Mouse (Mus musculus) right cerebral cortex, postnatal 4 days (tissue): ENCODE measurements around the gene H2-D1.
"Not testable (repeated sequence)": the region's sequence is repeated elsewhere in the genome, so short reads cannot be mapped to it uniquely, and the experiment has no call there.

Experiments
- DNase-seq: peaks from one replicate; pipeline ENCODE4 v3.0.0-alpha.2; 2022

The H2-D1 gene

DNA sequence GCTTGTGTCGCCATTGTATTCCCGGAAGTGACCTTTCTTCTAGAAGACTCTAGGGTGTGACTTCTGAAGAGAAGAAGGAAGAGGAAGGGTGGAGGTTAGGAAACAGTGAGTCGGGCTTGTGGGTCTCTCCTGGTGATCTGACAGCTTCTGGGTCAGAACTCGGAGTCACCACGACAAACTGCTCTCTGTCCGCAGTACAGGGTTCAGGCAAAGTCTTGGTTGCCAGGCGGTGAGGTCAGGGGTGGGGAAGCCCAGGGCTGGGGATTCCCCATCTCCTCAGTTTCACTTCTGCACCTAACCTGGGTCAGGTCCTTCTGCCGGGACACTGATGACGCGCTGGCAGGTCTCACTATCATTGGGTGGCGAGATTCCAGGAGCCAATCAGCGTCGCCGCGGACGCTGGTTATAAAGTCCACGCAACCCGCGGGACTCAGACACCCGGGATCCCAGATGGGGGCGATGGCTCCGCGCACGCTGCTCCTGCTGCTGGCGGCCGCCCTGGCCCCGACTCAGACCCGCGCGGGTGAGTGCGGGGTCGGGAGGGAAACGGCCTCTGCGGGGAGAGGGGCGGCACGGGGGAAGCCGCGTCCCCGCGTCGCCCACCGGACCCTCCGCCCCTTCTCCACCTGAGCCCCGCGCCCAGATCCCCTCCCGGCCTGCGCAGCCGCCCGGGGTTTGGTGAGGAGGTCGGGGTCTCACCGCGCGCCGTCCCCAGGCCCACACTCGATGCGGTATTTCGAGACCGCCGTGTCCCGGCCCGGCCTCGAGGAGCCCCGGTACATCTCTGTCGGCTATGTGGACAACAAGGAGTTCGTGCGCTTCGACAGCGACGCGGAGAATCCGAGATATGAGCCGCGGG lies at the start of gene H2-D1:
Gene H2-D1, plus strand, starts transcription at position 67 of the 859 bp plus-strand sequence.
- DNase-seq: peak; percentile 98

DNA sequence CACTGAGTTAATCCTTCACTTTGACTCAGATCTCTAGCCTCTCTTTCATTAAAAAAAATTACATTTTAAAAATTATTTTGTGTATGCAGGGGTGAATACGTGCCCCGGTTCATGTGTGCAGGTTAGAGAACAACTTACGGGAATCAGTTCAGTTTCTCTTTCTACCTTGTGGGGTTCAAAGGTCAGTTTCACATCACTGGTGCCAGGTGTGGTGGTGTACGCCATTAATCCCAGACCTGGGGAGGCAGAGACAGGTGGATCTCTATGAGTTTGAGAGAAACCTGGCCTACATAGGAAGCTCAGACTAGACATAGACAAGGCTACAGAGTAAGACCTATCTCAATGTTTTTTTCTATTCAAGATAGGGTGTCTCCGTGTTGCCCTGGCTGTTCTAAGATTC lies 49.5 kb upstream of the H2-D1 start:
- no peak for DNase-seq

DNA sequence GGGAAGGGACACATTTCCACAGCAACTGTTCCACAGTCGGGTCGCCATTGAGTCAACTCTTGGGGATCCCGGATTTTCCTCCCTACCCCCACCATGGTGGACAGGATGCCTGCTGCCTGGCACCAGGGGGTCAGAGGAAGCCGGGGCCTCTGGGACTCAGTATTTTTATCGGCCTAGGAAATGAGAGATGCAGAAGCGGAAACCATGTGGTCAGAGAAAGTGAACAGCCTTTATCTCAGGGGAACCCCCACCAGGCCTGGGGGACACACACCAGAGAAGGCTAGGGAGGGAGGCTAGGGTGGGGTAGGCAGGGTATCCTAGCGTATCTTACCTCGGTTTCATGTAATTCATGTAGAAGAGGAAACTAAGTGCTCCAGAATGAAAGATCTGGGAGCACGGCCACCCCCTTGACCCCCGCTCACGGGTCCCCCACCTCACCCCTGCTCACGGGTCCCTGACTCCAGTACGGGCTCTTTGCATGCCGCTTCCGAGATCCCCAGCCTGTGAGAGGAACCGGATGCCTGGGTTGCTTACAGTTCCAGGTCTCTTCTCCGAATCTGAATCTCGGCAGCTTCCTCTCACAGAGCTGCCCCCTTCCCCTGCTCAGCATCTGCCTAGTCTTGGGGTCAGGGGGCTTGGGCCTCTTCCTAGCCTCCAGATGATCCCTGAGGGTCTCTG lies 43.9 kb upstream of the H2-D1 start:
- DNase-seq: no peak

DNA sequence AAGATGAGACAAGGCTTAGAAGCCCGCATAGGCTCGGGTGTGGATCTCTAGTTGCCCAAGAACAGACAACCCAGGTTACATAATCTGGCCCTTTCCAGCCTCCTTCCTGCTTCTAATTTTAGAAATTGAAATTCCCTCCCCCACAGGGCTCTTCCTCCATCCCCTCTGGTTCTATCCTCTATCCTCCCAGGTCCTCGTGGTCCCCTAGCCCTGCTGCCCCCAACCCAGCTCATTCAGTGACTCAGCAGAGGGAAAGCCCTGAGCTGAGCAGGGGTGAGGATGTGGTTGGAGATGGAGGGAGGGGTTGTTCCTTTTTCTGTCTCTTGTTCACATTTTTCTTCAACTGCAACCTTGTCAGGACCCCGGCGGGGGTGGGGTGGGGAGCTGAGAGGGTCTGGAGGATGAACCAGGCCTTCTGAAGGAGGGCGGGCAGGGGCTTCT lies 42.9 kb upstream of the H2-D1 start:
- DNase-seq: no peak

DNA sequence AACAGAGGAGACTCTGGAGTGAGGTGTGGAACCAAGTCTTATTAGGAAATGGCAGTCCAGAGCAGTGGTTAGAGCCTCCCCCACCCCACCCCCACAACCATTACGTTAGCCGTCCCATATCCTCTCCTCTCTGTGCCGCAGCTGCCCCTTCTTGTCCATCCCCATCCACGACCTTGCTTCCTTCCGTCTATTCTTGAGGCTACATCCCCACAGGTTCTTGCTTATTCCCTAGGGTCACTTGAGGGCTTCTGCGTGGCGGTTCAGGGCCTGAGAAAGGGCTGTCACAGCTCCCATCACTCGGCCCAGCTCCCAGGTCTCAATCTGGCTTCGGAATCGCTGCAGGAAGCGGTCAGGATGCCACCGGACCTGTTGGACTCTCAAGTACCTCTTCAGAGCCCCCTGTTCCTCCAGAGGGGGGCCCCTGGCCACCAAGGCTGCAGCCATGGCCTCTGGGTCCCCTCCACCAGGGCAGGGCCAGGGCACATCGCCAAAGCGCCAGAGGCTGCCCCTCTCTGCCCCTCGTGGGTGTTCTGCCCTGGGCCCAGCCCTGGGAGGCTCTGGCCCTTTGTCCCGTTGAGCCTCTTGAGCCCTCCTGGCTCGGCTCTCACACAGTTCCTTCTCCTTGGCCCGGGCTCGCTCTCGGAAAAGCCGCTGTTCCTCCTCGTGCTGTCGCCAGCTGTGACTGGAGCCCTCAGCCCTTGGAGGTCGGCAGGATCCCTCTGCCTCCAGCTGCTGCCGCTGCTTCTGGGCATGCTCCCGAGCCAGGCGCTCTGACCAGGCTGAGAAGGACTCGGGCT lies 42.2 kb upstream of the H2-D1 start, which contains the start of gene Gm16181:
Gene Gm16181, plus strand, starts transcription at position 679 of the 797 bp plus-strand sequence.
- no peak for DNase-seq

DNA sequence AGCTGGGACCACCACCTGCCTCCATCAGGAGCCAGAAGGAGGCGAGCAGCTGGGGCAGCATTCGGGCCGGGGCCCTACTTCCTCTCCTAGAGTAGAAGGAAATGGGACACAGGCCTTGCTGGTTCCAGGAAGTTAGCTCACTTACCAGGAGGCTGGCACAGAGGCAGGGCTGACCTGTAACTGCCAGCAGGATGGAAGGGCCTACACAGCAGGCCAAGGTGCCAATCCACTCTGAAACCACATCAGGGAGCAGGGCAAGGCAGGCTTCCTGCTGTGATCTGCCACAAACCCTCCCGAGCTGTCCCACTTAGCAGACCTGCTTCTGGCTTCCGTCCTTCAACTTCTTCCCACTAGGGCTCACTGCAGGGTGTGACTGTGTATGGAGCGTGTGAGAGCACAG lies 40.2 kb upstream of the H2-D1 start:
- no peak for DNase-seq

DNA sequence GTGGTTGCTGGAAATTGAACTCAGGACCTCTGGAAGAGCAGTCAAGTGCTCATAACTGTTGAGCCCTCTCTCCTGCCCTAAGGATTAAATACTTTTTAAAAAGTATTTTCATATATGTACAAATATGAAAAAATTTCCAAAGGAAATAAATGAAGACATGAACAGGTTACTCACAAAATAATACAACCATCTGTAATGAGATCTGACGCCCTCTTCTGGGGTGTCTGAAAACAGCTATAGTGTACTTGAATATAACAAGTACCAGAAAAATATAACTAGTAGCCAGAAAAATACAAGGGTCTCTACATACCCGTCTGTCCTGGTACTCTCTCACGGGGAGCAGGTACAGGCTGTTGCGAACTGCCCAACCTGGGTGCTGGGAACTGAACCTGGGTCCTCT lies 37.9 kb upstream of the H2-D1 start:
- no peak for DNase-seq

DNA sequence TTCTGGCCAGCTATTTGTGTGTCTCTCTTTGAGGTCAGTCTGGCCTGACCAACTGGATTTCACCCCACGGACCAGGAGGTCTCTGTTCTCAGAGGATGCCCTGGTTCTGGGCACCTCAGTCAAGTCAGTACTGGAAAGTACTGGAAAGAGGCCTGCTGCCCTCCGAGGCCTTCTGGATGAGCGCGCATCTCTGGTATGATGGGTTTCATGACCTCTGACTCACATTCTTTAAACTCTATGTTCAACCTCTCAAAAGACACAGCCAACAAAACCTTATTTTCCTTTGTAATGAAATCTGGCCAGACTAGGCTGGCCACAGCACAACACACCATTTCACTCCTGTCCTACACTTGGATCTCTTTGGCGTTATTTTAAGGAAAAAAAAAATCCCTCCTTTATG lies 37.1 kb upstream of the H2-D1 start:
- DNase-seq: no peak

DNA sequence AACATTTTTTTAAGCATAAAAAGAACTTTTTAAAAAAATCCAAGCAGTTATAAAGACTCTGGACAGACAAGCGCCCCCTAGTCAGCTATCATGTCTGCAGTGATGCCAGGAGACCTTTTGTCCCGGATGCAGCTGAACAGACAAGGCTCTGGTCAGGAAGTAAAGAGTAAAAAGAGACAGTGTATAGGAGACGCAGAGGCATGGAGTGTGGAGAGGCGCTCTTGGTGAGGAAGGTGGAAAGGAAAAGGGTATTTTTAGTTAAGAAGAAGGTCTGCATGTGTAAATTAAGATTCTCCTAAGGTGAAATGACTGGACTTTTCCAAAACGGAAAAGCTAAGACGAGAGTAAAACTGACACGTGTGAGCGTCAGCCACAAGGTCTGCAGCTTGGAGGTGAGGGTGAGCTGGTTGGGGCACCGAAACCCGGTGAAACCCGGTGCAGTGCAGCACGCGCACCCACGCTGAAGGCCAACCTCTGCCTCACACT lies 35.9 kb upstream of the H2-D1 start:
- no peak for DNase-seq

DNA sequence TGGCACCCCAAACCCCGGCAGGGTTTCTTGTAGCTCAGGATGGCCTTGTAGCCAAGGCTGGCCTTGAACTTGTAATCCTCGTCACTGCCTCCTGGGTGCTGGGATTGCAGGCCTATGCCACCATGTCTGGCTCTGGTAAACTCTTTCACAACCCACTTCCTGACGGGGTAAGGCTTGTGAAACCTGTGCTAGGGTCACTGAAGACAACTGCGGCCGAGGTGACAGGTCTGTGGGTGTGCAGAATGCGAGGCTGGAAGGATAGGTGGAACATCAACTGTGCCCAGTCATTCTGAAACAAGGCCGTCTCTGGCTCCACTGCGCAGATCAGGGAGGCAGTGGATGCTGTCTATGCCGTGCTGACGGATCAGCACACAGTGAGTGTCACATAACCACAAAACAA lies 31.5 kb upstream of the H2-D1 start:
- DNase-seq: no peak

DNA sequence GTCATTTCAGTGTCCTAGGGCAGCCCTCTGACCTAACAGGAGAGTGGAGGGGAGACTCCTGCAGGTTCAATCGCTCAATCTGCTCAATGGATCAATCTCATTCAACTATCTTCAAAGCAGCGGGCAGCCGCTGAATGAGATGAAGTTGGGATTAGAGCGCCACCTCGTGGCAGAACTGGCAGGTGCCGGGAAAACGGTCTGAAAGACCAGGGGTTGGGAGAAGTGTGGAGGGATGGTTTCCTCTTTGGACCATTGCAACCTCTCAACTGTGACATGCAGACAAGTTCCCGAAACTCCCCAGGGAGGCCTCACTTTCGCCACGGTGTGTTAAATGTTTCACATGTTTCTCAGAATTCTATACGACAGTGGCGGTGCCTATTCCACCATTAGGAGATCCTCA lies 30.5 kb upstream of the H2-D1 start:
- DNase-seq: peak; percentile 94

DNA sequence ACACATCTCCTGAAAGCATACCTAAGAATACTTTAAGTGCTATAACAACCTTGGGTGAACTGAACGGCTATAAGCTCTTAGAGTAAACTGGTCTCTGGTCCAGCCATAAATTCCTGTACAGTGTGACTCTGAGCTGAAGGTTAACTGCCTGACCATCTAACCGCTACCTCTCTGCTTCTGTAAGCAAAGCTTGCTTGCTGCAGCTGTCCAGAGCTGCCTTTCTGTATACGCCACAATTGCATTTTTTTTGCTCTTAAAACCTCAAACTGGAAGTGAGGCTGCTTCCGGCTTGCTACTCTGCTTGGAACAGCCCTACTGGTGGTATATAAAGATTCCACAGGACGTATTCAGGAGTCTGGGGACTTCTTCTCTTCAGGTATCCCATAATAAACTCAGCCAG lies 29.9 kb upstream of the H2-D1 start:
- DNase-seq: no peak

DNA sequence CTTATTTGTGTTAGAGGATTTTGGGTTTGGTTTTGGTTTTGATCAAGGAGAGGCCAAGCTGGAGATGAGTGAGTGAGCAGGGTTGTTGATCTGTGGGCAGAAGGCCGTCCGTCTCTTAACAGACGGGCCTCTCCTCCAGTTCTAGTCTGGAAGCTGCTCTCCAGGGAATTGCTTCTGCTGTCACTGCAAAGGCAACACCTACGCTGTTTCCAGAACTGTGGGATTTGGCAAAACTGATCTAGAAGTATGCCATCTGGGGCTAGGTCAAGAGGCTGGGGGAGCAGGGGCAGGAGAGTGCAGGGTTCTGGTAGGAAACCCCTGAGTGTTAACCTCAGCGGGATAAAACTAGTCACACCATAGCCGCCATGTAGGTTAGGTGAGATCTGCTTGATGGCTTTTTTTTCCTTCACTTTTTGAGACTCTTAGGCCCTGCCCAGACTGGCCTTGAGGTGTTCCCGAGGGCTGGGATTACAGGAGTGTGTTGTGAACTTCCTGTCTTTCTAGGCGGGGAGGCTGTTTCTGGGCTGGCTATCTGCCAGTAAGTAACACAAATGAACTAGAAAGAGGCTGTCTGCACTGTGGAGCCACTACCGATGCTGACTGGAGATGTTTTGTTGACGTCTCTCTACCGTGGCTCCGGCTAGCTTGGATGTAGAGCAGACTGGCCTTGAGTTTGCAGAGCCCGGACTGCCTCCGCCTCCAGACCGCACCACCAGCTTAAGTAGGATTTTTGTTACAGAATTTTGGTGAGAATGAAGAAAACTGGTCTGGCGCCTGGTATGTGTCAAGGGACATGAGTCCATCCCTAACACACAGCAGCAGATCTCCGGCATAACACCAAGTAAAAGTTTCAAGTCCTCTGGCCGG lies 29.2 kb upstream of the H2-D1 start, which contains the start of gene Atp6v1g2:
Gene Atp6v1g2, plus strand, starts transcription at position 547 of the 867 bp plus-strand sequence.
- DNase-seq: no peak

DNA sequence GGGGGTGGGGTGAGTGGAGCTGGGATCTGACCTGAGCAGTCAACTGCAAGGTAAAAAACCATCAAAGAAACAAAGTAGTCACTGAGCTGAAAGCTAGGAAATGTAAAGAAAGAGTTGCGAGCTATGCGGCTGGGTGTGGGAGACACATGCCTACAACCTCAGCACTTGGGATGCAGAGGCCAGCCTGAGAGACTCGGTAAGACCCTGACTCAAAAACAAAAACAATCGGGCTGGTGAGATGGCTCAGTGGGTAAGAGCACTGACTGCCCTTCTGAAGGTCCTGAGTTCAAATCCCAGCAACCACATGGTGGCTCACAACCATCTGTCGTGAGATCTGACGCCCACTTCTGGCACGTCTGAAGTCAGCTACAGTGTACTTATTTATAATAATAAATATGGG lies 28.4 kb upstream of the H2-D1 start:
- not testable (repeated sequence) for DNase-seq

DNA sequence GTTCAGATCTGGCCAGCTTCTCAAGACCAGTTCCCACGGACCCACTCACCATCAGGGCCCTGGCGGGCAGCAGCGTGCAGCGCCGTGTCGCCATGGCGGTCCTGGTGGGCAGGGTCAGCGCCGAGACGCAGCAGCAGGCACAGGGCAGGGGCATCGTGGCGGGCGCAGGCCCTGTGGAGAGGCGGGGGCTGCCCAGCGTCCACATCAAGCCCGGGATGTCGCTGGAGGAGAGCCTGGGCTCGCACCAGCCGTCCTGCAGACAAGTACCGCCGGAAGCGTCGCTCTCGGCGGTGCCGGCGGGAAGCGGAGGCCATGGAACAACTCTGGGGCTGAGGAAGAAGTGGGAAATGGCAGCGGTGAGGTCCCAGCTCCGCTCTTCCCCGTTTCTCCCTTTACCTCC lies 27.6 kb upstream of the H2-D1 start:
- DNase-seq: no peak

DNA sequence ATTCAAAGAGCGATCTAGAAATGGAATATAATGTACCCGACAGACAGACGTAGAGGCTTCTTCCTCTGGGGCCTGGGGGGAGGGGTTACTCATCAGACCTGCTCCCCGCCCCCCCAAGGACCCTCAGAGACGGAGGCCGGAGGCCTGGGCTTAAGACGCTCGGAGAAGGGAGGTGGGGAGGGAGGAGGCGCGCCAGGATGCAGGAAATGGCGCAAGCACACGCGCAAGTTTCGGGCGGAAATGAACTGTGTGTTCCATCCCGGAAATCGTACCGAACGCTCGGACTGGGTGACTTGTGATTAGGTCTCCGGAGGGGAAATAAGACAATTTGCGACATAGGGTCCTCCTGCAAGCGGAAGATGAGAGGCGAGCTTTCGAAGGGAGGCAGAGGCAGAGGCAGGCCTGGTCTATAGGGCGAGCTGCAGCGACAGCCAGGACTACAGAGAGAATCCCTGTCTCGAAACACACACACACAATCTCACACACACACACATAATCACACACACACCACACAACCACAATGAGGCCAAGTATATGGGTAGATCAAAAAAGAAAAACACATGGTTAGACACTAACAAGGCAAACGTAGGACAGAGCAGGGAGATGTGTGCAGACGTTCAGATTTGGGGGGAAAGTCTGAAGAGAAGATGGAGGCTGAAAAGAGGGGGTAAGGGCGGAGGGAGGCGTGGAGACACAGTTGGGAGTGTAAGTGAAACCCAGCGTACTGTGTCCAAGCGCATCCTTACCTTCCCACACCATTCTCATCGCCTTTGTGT lies 26.7 kb upstream of the H2-D1 start, which contains the start of gene Nfkbil1:
Gene Nfkbil1, minus strand, starts transcription at position 179 of the 776 bp plus-strand sequence.
- DNase-seq: peak; percentile 84

DNA sequence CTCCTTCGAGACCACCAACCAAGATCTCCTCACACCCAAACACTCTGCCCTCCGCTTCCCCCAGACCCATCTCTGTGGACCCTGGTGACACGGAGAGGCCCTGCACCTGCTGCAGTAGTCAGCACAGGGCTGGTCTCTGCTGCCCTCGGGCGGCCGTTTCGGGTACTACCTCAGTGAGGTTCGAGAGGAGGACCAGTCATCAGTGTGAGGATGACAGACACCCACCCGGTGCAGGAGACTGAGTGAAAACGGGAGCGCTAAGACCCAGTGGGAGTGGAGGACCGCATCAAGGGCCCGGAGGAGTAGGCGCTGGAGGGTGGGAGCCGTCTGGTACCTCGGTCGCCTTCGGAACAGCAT lies 26.2 kb upstream of the H2-D1 start:
- peak; percentile 100 for DNase-seq

DNA sequence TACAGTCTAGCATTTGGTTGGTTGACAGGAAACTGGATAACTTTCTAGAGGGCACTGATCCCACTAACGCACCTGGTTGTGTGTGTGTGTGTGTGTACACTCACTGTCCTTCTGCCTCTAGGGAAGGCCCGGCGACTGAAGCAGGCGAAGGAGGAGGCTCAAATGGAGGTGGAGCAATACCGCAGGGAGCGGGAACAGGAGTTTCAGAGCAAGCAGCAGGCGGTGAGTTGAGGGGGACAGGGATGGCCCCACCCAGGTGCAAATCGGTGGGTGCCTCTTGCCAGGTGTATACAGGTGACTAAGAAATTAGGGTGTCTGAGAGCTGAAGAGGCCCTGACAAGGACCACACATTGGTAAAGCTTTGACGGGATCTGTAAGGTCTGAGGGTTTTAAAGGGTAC lies 25.5 kb upstream of the H2-D1 start:
- DNase-seq: peak; percentile 45

DNA sequence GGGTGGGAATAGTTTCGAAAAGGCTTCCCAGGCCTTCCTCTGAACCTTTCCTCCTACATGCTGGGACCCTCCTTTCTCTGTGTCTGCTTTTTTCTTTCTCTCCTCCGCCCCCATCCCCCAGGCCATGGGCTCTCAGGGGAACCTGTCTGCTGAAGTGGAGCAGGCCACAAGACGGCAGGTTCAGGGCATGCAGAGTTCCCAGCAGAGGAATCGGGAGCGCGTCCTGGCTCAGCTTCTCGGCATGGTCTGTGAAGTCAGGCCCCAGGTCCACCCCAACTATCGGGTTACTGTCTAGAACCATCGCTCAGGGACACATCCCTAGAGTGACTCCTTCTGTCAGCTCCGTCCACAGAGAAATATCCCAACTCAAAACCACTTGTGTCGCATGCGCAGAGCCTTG lies 25.0 kb upstream of the H2-D1 start:
- no peak for DNase-seq

DNA sequence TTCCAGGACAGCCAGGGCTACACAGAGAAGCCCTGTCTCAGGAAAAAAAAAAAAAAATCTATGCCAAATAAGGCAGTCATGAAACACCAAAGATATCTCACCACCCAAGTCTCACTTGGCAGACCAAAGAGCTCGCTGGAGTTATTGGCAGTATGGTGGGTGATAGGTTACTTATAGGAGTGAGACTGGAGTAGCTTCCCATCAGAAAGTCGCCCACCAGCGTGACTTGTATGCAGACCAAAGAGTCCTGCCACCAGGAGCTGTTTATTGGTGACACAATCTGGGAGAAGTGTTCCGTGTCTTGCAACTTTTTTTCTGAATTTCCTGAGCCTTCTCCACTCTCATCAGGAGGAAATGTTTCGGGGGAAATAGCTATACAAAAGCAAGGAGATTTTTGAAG lies 22.8 kb upstream of the H2-D1 start:
- no peak for DNase-seq
